8 mouse cellular contexts compared by ENCODE assay signal in genomic region chr4:86886160-86886878, GRCm38 (mm10). TPM values are rescaled to one million over a fixed set of nuclear protein-coding genes. Genes with fewer than 3 reads are reported as not detected.
A peak's percentile ranks its signal among the peaks of the same experiment; 100 is the strongest.
DNase-seq lines count a peak whose midpoint lies in the region; ATAC-seq lines count a peak whose summit lies in the region.

No protein-coding gene starts in this region.

- H3K27ac ChIP-seq in heart, embryonic 14.5 days (replicated peaks in 1 of 2; ENCODE audit: control insufficient read depth in 1 of 2, insufficient read depth in 1 of 2, low read depth in 2 of 2, low read length in 2 of 2): peak overlapping the region; percentile 79 to 86
- H3K27ac ChIP-seq in kidney, embryonic 16.5 days (ENCODE audit: low read length): peak overlapping the region; percentile 63

- no peaks in the 10 kb centered on the region for H3K9me3 ChIP-seq in heart, embryonic 14.5 days (ENCODE audit: control insufficient read depth, low read length)
- H3K9me3 ChIP-seq in kidney, embryonic 16.5 days (ENCODE audit: low read length): no peaks in the 10 kb centered on the region

- DNase-seq in adrenal gland, adult (ENCODE audit: inconsistent age in 2 of 2, low spot score in 1 of 2): peak; percentile 65 to 88
- DNase-seq in adrenal gland, postnatal 4 days (ENCODE audit: low spot score in 2 of 2): no peak
- DNase-seq in embryo, embryonic 10.5 days (ENCODE audit: low spot score): peak; percentile 47
- DNase-seq in lung, postnatal 36 days: peak; percentile 95
- DNase-seq in splenic B cell, adult 2 months (ENCODE audit: low read depth, low spot score): peak; percentile 48
- DNase-seq in left cerebral cortex, postnatal 25 days (ENCODE audit: low spot score in 2 of 2): no peak

- H3K4me3 ChIP-seq in heart, embryonic 14.5 days (ENCODE audit: control insufficient read depth in 1 of 2, insufficient read depth in 1 of 2, low read depth in 1 of 2, low read length in 2 of 2): peak overlapping the region; percentile 36 to 41
- peak overlapping the region; percentile 35 for H3K4me3 ChIP-seq in kidney, embryonic 16.5 days (ENCODE audit: low read length)

- 2% methylated on average over 18 of the region's 18 CpGs for WGBS in heart, embryonic 14.5 days
- 24% methylated on average over 18 of the region's 18 CpGs for WGBS in kidney, embryonic 16.5 days

- H3K27me3 ChIP-seq in heart, embryonic 14.5 days (ENCODE audit: control insufficient read depth, insufficient read depth, low read length): no peaks in the 10 kb centered on the region
- H3K27me3 ChIP-seq in kidney, embryonic 16.5 days (ENCODE audit: insufficient read depth, low read length): no peaks in the 10 kb centered on the region
- no peaks in the 10 kb centered on the region for H3K27me3 ChIP-seq in splenic B cell, adult 2 months (ENCODE audit: control insufficient read depth, insufficient read depth, low read length, poor library complexity, severe bottlenecking)

- peak overlapping the region; percentile 36 for H3K9ac ChIP-seq in heart, embryonic 14.5 days (ENCODE audit: low read length)
- peak overlapping the region; percentile 43 for H3K9ac ChIP-seq in kidney, embryonic 16.5 days (replicated peaks; ENCODE audit: low read length)

- H3K4me2 ChIP-seq in heart, embryonic 14.5 days (ENCODE audit: low read length): peak overlapping the region; percentile 67
- peak overlapping the region; percentile 49 for H3K4me2 ChIP-seq in kidney, embryonic 16.5 days (replicated peaks; ENCODE audit: low read depth, low read length)

- H3K36me3 ChIP-seq in heart, embryonic 14.5 days (ENCODE audit: control insufficient read depth, insufficient read depth, low read length): peaks cover 16% of the 10 kb centered on the region
- 0 out of 2 replicates have a peak, but pooled peaks cover 6% of the 10 kb centered on the region for H3K36me3 ChIP-seq in kidney, embryonic 16.5 days (ENCODE audit: insufficient read depth, low read length)
- no peaks in the 10 kb centered on the region for H3K36me3 ChIP-seq in splenic B cell, adult 2 months (ENCODE audit: control insufficient read depth, insufficient read depth, low read length, poor library complexity, severe bottlenecking)

- intact Hi-C loops in left cerebral cortex, postnatal 25 days (cut with DNase I): no loop called here

- H3K4me1 ChIP-seq in heart, embryonic 14.5 days (ENCODE audit: control insufficient read depth in 2 of 2, insufficient read depth in 2 of 2, low read length in 2 of 2): peaks cover 3 to 11% of the 10 kb centered on the region in 2 experiments; a peak in 3 of 4 replicates
- peaks cover 10% of the 10 kb centered on the region; the same call in 1 of the 2 replicates for H3K4me1 ChIP-seq in kidney, embryonic 16.5 days (ENCODE audit: insufficient read depth, low read length)

- peak; percentile 68 for ATAC-seq in heart, embryonic 14.5 days (ENCODE audit: insufficient number of reproducible peaks, insufficient read depth, low FRiP score, low read depth)
- peak; percentile 54; the same call in 1 of the 2 replicates for ATAC-seq in kidney, embryonic 16.5 days (ENCODE audit: low FRiP score, low TSS enrichment)

RNA-seq across cellular contexts. Expression of gene Acer2, which starts 12.1 kb away (rescaled TPM):
- total RNA-seq in adrenal gland, postnatal 4 days (2021): 10 to 100 TPM; 26.1 to 30.8 TPM
- polyA plus RNA-seq in heart, embryonic 14.5 days (2014; fragmentation: Nextera tagmentation; extraction: Ambion mirVana): 35.1 and 38.0 TPM in 2 replicates
- polyA plus RNA-seq in kidney, embryonic 16.5 days (2015; fragmentation: Nextera tagmentation; extraction: Ambion mirVana): 40.6 and 42.3 TPM in 2 replicates
- 1 to 10 TPM; 4.3 to 6.8 TPM for total RNA-seq in left cerebral cortex, postnatal 25 days (2021)

RNA-seq across cellular contexts. Expression of gene Rps6, which starts 29.1 kb away (rescaled TPM):
- total RNA-seq in adrenal gland, postnatal 4 days (2021): 1,000 to 10,000 TPM; 1,162 to 1,195 TPM
- 485 and 531 TPM in 2 replicates for polyA plus RNA-seq in heart, embryonic 14.5 days (2014; fragmentation: Nextera tagmentation; extraction: Ambion mirVana)
- 606 and 725 TPM in 2 replicates for polyA plus RNA-seq in kidney, embryonic 16.5 days (2015; fragmentation: Nextera tagmentation; extraction: Ambion mirVana)
- total RNA-seq in left cerebral cortex, postnatal 25 days (2021): 100 to 1,000 TPM; 352 to 391 TPM

Comparison
In these comparisons a context has a peak if more than half of its experiments do, and no peak if none do; other contexts are left out.
1. DNase-seq: peak in adrenal gland, adult (2 of 2), embryo, embryonic 10.5 days (single experiment), lung, postnatal 36 days (single experiment) and splenic B cell, adult 2 months (single experiment); none in adrenal gland, postnatal 4 days (0 of 2) and left cerebral cortex, postnatal 25 days (0 of 2).